ENCODE assay signal across 16 mouse cellular contexts in genomic region chr19:50418962-50419720, GRCm38 (mm10).
DNase-seq lines count a peak whose midpoint lies in the region; ATAC-seq and TF ChIP-seq lines count a peak whose summit lies in the region.
"Had no signal": no experiment of that assay in that cellular context is flagged by ENCODE, and none has a peak within 500 bp of the region (broad histone marks: within the 10 kb centered on the region; RNA-seq: fewer than 3 reads in every experiment).

No protein-coding gene starts in this region.

- peak; percentile 92 for ATAC-seq in frontal cortex, adult (ENCODE audit: low TSS enrichment)
- ATAC-seq: forebrain, embryonic 13.5 days; liver, postnatal 0 days; Patski had no signal

- no peak for TF ChIP-seq CTCF in brain, embryonic 14.5 days (IDR thresholded peaks at IDR 0.05; ENCODE audit: borderline replicate concordance, extremely low read depth, insufficient read depth, insufficient read length)

- intact Hi-C loops in left cerebral cortex, postnatal 10 days (cut with DNase I): no loop called here

- no peak for DNase-seq in frontal cortex, postnatal 14 days (ENCODE audit: low spot score in 2 of 2)
- DNase-seq in left cerebral cortex, adult 9 months (ENCODE audit: low spot score in 2 of 2): peak; percentile 35 to 47
- DNase-seq in left cerebral cortex, postnatal 10 days (ENCODE audit: extremely low spot score in 1 of 2, low spot score in 2 of 2): no peak
- DNase-seq in brain, embryonic 14.5 days (ENCODE audit: low read depth): peak; percentile 50
- peak; percentile 27 for DNase-seq in right cerebral cortex, postnatal 25 days
- no peak for DNase-seq in cerebellum, adult 11-12 months
- DNase-seq in embryo, embryonic 10.5 days (ENCODE audit: low spot score): no peak
- DNase-seq: cerebellum, adult 8-10 months; gastrocnemius, postnatal 14 days; kidney, adult 9 months; liver, postnatal 0 days; lung, postnatal 36 days; thymus, postnatal 25 days had no signal

- no peak for TF ChIP-seq POLR2A in brain, embryonic 14.5 days (IDR thresholded peaks at IDR 0.05; ENCODE audit: borderline replicate concordance, extremely low read depth, insufficient read depth, insufficient read length, poor library complexity, severe bottlenecking)

Comparison
In these comparisons a context has a peak if more than half of its experiments do, and no peak if none do; other contexts are left out.
1. DNase-seq: peak in left cerebral cortex, adult 9 months (2 of 2), brain, embryonic 14.5 days (single experiment) and right cerebral cortex, postnatal 25 days (single experiment); none in frontal cortex, postnatal 14 days (0 of 2), left cerebral cortex, postnatal 10 days (0 of 2), cerebellum, adult 11-12 months (single experiment) and embryo, embryonic 10.5 days (single experiment).